ENCODE assay signal across 18 mouse cellular contexts in genomic region chr12:82093317-82093716, GRCm38 (mm10).
DNase-seq lines count a peak whose midpoint lies in the region; ATAC-seq and TF ChIP-seq lines count a peak whose summit lies in the region.
"Had no signal": no experiment of that assay in that cellular context is flagged by ENCODE, and none has a peak within 500 bp of the region (broad histone marks: within the 10 kb centered on the region; RNA-seq: fewer than 3 reads in every experiment).

No protein-coding gene starts in this region.

- 60% methylated on average over 7 of the region's 7 CpGs for WGBS in lung, embryonic 14.5 days
- 65% methylated on average over 7 of the region's 7 CpGs for WGBS in lung, adult 2 months
- 52% methylated on average over 7 of the region's 7 CpGs for WGBS in embryonic facial prominence, embryonic 10.5 days
- 17% methylated on average over 7 of the region's 7 CpGs for WGBS in forebrain, embryonic 13.5 days
- 76% methylated on average over 7 of the region's 7 CpGs for WGBS in limb, embryonic 10.5 days

- DNase-seq in lung, embryonic 14.5 days, result peak; percentile 38
- DNase-seq in lung, adult 2 months, result no peak
- DNase-seq in embryonic facial prominence, embryonic 10.5 days (ENCODE audit: low spot score), result peak; percentile 24
- DNase-seq in limb, embryonic 10.5 days (ENCODE audit: low spot score), result peak; percentile 43
- DNase-seq in heart, adult 8-10 months (ENCODE audit: low spot score), result no peak
- no peak for DNase-seq in layer of hippocampus, adult 8-10 months (ENCODE audit: low spot score in 2 of 2)
- DNase-seq: adrenal gland, postnatal 25 days; cerebellum, adult 8-10 months; gastrocnemius, postnatal 10 days; layer of hippocampus, postnatal 36 days; liver, embryonic 13.5 days; lung, postnatal 14 days; right cerebral cortex, postnatal 14 days had no signal

- peaks cover 6% of the 10 kb centered on the region; the same call in 1 of the 2 replicates for H3K4me1 ChIP-seq in lung, embryonic 14.5 days (ENCODE audit: insufficient read depth)
- no peaks in the 10 kb centered on the region for H3K4me1 ChIP-seq in lung, adult 2 months (ENCODE audit: control insufficient read depth, insufficient read depth, low read length)
- peaks cover 17% of the 10 kb centered on the region for H3K4me1 ChIP-seq in embryonic facial prominence, embryonic 10.5 days
- peaks cover 17% of the 10 kb centered on the region for H3K4me1 ChIP-seq in forebrain, embryonic 13.5 days
- H3K4me1 ChIP-seq in limb, embryonic 10.5 days, result peaks cover 10% of the 10 kb centered on the region; the same call in 1 of the 2 replicates
- H3K4me1 ChIP-seq: liver, embryonic 13.5 days had no signal

- H3K27me3 ChIP-seq in lung, embryonic 14.5 days (ENCODE audit: insufficient read depth, low read length), result no peaks in the 10 kb centered on the region
- H3K27me3 ChIP-seq in embryonic facial prominence, embryonic 10.5 days (replicated peaks; ENCODE audit: low read depth, poor library complexity, severe bottlenecking), result no peaks in the 10 kb centered on the region
- no peaks in the 10 kb centered on the region for H3K27me3 ChIP-seq in forebrain, embryonic 13.5 days
- no peaks in the 10 kb centered on the region for H3K27me3 ChIP-seq in limb, embryonic 10.5 days (ENCODE audit: low read depth, poor library complexity, severe bottlenecking)
- H3K27me3 ChIP-seq: embryonic facial prominence, embryonic 15.5 days; liver, embryonic 13.5 days; Patski had no signal

- no peak for TF ChIP-seq POLR2A in lung, adult 2 months (IDR thresholded peaks at IDR 0.05; ENCODE audit: borderline replicate concordance, extremely low read depth, low read depth, low read length)

- 0 out of 2 replicates have a peak overlapping the region, but pooled peaks have one; percentile 16 for H3K27ac ChIP-seq in lung, embryonic 14.5 days (ENCODE audit: low read depth)
- no peak overlapping the region; the same call in 1 of the 2 replicates for H3K27ac ChIP-seq in embryonic facial prominence, embryonic 10.5 days (replicated peaks)
- H3K27ac ChIP-seq in forebrain, embryonic 13.5 days, result no peak overlapping the region
- peak overlapping the region; percentile 67; the same call in 1 of the 2 replicates for H3K27ac ChIP-seq in limb, embryonic 10.5 days
- H3K27ac ChIP-seq: embryonic facial prominence, embryonic 15.5 days; heart, embryonic 10.5 days; liver, embryonic 13.5 days had no signal

- TF ChIP-seq CTCF in lung, embryonic 14.5 days (IDR thresholded peaks at IDR 0.05; ENCODE audit: low read depth), result no peak
- TF ChIP-seq CTCF in lung, adult 2 months (IDR thresholded peaks at IDR 0.05; ENCODE audit: insufficient read depth, low read length), result no peak

- no peak overlapping the region for H3K9ac ChIP-seq in lung, embryonic 14.5 days
- H3K9ac ChIP-seq in forebrain, embryonic 13.5 days, result no peak overlapping the region
- H3K9ac ChIP-seq: embryonic facial prominence, embryonic 15.5 days; liver, embryonic 13.5 days had no signal

- no peaks in the 10 kb centered on the region for H3K36me3 ChIP-seq in lung, embryonic 14.5 days (ENCODE audit: insufficient read depth)
- H3K36me3 ChIP-seq in embryonic facial prominence, embryonic 10.5 days (replicated peaks), result no peaks in the 10 kb centered on the region
- no peaks in the 10 kb centered on the region for H3K36me3 ChIP-seq in forebrain, embryonic 13.5 days (ENCODE audit: poor library complexity, severe bottlenecking)
- H3K36me3 ChIP-seq in limb, embryonic 10.5 days, result no peaks in the 10 kb centered on the region
- H3K36me3 ChIP-seq: embryonic facial prominence, embryonic 15.5 days; heart, embryonic 10.5 days; liver, embryonic 13.5 days had no signal

- peaks cover 4% of the 10 kb centered on the region; the same call in 1 of the 2 replicates for H3K9me3 ChIP-seq in lung, embryonic 14.5 days (ENCODE audit: low read depth, low read length)
- 0 out of 2 replicates have a peak, but pooled peaks cover 3% of the 10 kb centered on the region for H3K9me3 ChIP-seq in embryonic facial prominence, embryonic 10.5 days
- H3K9me3 ChIP-seq in forebrain, embryonic 13.5 days (replicated peaks), result no peaks in the 10 kb centered on the region
- no peaks in the 10 kb centered on the region for H3K9me3 ChIP-seq in limb, embryonic 10.5 days (replicated peaks)
- H3K9me3 ChIP-seq: embryonic facial prominence, embryonic 15.5 days; heart, embryonic 10.5 days; liver, embryonic 13.5 days had no signal

- H3K4me2 ChIP-seq in lung, embryonic 14.5 days, result no peak overlapping the region
- 0 out of 2 replicates have a peak overlapping the region, but pooled peaks have one; percentile 22 for H3K4me2 ChIP-seq in forebrain, embryonic 13.5 days
- H3K4me2 ChIP-seq: embryonic facial prominence, embryonic 15.5 days; liver, embryonic 13.5 days had no signal

- no peak; the same call in 1 of the 2 replicates for ATAC-seq in lung, embryonic 14.5 days (ENCODE audit: insufficient read depth)
- no peak for ATAC-seq in forebrain, embryonic 13.5 days
- ATAC-seq: activated CD4-positive, CD25-positive, alpha-beta regulatory T cell, adult 4 months; Patski had no signal

- H3K4me3 ChIP-seq in lung, embryonic 14.5 days (ENCODE audit: low read depth, low read length), result no peak overlapping the region
- no peak overlapping the region for H3K4me3 ChIP-seq in lung, adult 2 months (replicated peaks; ENCODE audit: extremely low read depth, low read depth, low read length)
- no peak overlapping the region for H3K4me3 ChIP-seq in embryonic facial prominence, embryonic 10.5 days
- no peak overlapping the region for H3K4me3 ChIP-seq in forebrain, embryonic 13.5 days
- no peak overlapping the region for H3K4me3 ChIP-seq in limb, embryonic 10.5 days
- H3K4me3 ChIP-seq: embryonic facial prominence, embryonic 15.5 days; heart, embryonic 10.5 days; liver, embryonic 13.5 days had no signal

Comparison
In these comparisons a context has a peak if more than half of its experiments do, and no peak if none do; other contexts are left out.
1. DNase-seq: peak in lung, embryonic 14.5 days (single experiment), embryonic facial prominence, embryonic 10.5 days (single experiment) and limb, embryonic 10.5 days (single experiment); none in lung, adult 2 months (single experiment), heart, adult 8-10 months (single experiment) and layer of hippocampus, adult 8-10 months (0 of 2).
2. H3K27ac ChIP-seq: peak in lung, embryonic 14.5 days (single experiment) and limb, embryonic 10.5 days (single experiment); none in embryonic facial prominence, embryonic 10.5 days (single experiment) and forebrain, embryonic 13.5 days (single experiment).